Comparison of ENCODE assay signal across 9 mouse cellular contexts in genomic region chr10:81183805-81184204, GRCm38 (mm10). TPM values are rescaled to one million over a fixed set of nuclear protein-coding genes. Genes with fewer than 3 reads are reported as not detected.
DNase-seq lines count a peak whose midpoint lies in the region; ATAC-seq and TF ChIP-seq lines count a peak whose summit lies in the region.
"Had no signal": no experiment of that assay in that cellular context is flagged by ENCODE, and none has a peak within 500 bp of the region (broad histone marks: within the 10 kb centered on the region; RNA-seq: fewer than 3 reads in every experiment).

Gene 4930442H23Rik, minus strand, starts transcription at chr10:81183849.

- H3K9ac ChIP-seq in heart, embryonic 15.5 days: peak within 1 kb of the TSS; percentile 78
- H3K9ac ChIP-seq in liver, postnatal 0 days (replicated peaks): peak within 1 kb of the TSS; percentile 72

- DNase-seq in heart, adult 11 months: peak; percentile 91
- DNase-seq in heart, postnatal 36 days: no peak
- DNase-seq in liver, postnatal 0 days: no peak
- no peak for DNase-seq in gastrocnemius, postnatal 4 days (ENCODE audit: low spot score in 2 of 2)
- no peak for DNase-seq in MN1 (ENCODE audit: low spot score)
- no peak for DNase-seq in gastrocnemius, postnatal 25 days

- no peak for TF ChIP-seq EP300 in liver, postnatal 0 days (IDR thresholded peaks at IDR 0.05; ENCODE audit: low read depth)

- peaks cover 74% of the 10 kb centered on the region for H3K4me1 ChIP-seq in E14TG2a.4 (replicated peaks; ENCODE audit: low read depth, low read length)
- peaks cover 55% of the 10 kb centered on the region for H3K4me1 ChIP-seq in heart, embryonic 15.5 days (replicated peaks)
- peaks cover 10% of the 10 kb centered on the region for H3K4me1 ChIP-seq in liver, postnatal 0 days (ENCODE audit: insufficient read depth)

- intact Hi-C loops in heart, postnatal 36 days (cut with DNase I): no loop called here

- no peaks in the 10 kb centered on the region for H3K27me3 ChIP-seq in E14TG2a.4 (ENCODE audit: insufficient read depth, low read length)
- no peaks in the 10 kb centered on the region for H3K27me3 ChIP-seq in heart, embryonic 15.5 days
- H3K27me3 ChIP-seq in liver, postnatal 0 days (ENCODE audit: insufficient read depth, low read length): no peaks in the 10 kb centered on the region

- no peak for ATAC-seq in heart, embryonic 15.5 days (replicated peaks; ENCODE audit: insufficient number of reproducible peaks, insufficient read depth, low FRiP score, low read depth)
- ATAC-seq in liver, postnatal 0 days: no peak

- TF ChIP-seq CTCF in E14TG2a.4 (conservative IDR thresholded peaks at IDR 0.05; ENCODE audit: low read length): no peak
- TF ChIP-seq CTCF in liver, postnatal 0 days (IDR thresholded peaks at IDR 0.05; ENCODE audit: low read depth): no peak

- WGBS in heart, embryonic 15.5 days: 67% methylated on average over 5 of the region's 5 CpGs
- WGBS in liver, postnatal 0 days (ENCODE audit: insufficient replicate concordance): 67% methylated on average over 5 of the region's 5 CpGs

- H3K9me3 ChIP-seq in E14TG2a.4 (ENCODE audit: low read length): no peaks in the 10 kb centered on the region
- H3K9me3 ChIP-seq in heart, embryonic 15.5 days (replicated peaks): no peaks in the 10 kb centered on the region
- no peaks in the 10 kb centered on the region for H3K9me3 ChIP-seq in liver, postnatal 0 days (ENCODE audit: low read length)

- peak within 1 kb of the TSS; percentile 95 for H3K27ac ChIP-seq in heart, embryonic 15.5 days
- H3K27ac ChIP-seq in liver, postnatal 0 days (ENCODE audit: low read depth): peak within 1 kb of the TSS; percentile 84

- H3K4me3 ChIP-seq in E14TG2a.4 (replicated peaks; ENCODE audit: low read length): peak within 1 kb of the TSS; percentile 86
- peak within 1 kb of the TSS; percentile 74 for H3K4me3 ChIP-seq in heart, embryonic 15.5 days
- peak within 1 kb of the TSS; percentile 71 for H3K4me3 ChIP-seq in liver, postnatal 0 days (ENCODE audit: low read depth, low read length)

- peak within 1 kb of the TSS; percentile 73 for H3K4me2 ChIP-seq in heart, embryonic 15.5 days
- H3K4me2 ChIP-seq in liver, postnatal 0 days (ENCODE audit: low read depth, low read length): peak within 1 kb of the TSS; percentile 85

- H3K36me3 ChIP-seq in E14TG2a.4 (ENCODE audit: insufficient read depth, low read length): peaks cover 83% of the 10 kb centered on the region
- peaks cover 61% of the 10 kb centered on the region for H3K36me3 ChIP-seq in heart, embryonic 15.5 days
- H3K36me3 ChIP-seq in liver, postnatal 0 days (replicated peaks; ENCODE audit: insufficient read depth, low read length): peaks cover 50% of the 10 kb centered on the region

RNA-seq across cellular contexts. Expression of gene 4930442H23Rik, which starts in this region (rescaled TPM):
- not detected for total RNA-seq in heart, postnatal 36 days (2021)
- polyA plus RNA-seq in heart, embryonic 15.5 days (2015; fragmentation: Nextera tagmentation; extraction: Ambion mirVana): not detected in 2 replicates
- not detected in 2 replicates for polyA plus RNA-seq in liver, postnatal 0 days (2015; fragmentation: Nextera tagmentation; extraction: Ambion mirVana)
- total RNA-seq in gastrocnemius, postnatal 4 days (2021): not detected
- not detected for total RNA-seq in gastrocnemius, postnatal 25 days (2021)
- total RNA-seq: neutrophil, adult 5-6 weeks had no signal
